Mouse (Mus musculus) inflammation-experienced regulatory T-cells, adult 16 weeks (primary cell): ENCODE measurements around the gene Cox18. TPM values are rescaled to one million over a fixed set of nuclear protein-coding genes. Genes with fewer than 3 reads are reported as not detected.

Source experiments
- polyA plus RNA-seq: library from polyadenylated mRNA; unstranded; fragments of 100-300 nt; shearing (Covaris generic); gene quantifications from one replicate; pipeline ENCODE4 v1.2.1, GENCODE M21; 2017

Gene Cox18
- 23.9 TPM for polyA plus RNA-seq

GRCm38 (mm10) chr5:90223534-90224381 is at the start of gene Cox18:
Gene Cox18, minus strand, starts transcription at chr5:90224001.

Other genes starting within 250 kb of the Cox18 start
- gene Ankrd17, start 142.6 kb upstream of the Cox18 start, polyA plus RNA-seq = 23.4 TPM
- gene Gm9958, start 143.2 kb upstream of the Cox18 start, polyA plus RNA-seq = 1.3 TPM
- not detected for gene Alb, start 236.9 kb upstream of the Cox18 start, polyA plus RNA-seq